Mouse (Mus musculus): ENCODE measurements around the gene Pcdh19. TPM values are rescaled to one million over a fixed set of nuclear protein-coding genes. Genes with fewer than 3 reads are reported as not detected.
A peak's percentile ranks its signal among the peaks of the same experiment; 100 is the strongest.

Gene Pcdh19
- polyA plus RNA-seq, 1 experiment from 2014 or later: 14.6 TPM

DNA sequence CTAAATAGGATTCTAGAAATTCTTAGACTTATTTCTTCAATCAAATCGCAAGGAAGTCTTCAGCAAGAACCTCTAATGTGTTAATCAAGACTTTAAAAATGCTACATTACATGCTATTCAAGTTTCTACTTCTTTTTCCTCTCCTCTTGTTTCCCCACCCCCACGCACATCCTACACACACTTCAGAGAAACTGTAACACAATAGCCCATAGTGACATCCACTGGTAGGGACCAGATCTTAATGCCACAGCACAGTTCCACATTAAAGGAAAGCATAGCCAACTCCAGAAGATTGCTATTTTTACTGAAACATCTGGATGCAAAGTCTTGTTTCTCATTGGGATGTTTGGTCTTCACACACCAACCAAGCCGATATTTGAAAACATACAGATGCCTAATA lies 4.8 kb downstream of the Pcdh19 start:
- no peak for DNase-seq (ENCODE audit: low spot score)
- H3K9me3 ChIP-seq (replicated peaks; ENCODE audit: control insufficient read depth, low read length): no peaks in the 10 kb centered on the region

DNA sequence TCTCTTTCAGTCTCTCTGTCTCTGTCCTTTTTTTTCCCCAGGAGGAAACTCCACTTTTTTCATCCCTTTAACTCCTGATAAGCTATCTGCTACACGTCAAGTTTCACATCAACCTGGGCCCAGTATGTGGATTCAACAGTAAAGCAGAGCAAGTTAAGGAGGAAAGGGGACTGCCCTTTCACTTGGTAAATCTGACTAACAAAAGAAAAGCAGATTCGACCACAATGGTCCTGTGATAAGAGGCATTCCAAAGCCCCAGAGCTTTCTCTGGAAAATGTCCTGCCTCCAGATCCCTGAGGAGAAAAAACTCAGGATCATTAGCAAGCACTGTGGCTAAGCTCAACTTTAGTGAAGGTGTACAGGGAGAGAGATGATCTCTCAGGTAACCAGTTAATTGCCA lies 13.7 kb downstream of the Pcdh19 start:
- H3K27me3 ChIP-seq (replicated peaks; ENCODE audit: control insufficient read depth, insufficient read depth, low read length): no peaks in the 10 kb centered on the region
- no peaks in the 10 kb centered on the region for H3K36me3 ChIP-seq (ENCODE audit: control insufficient read depth, insufficient read depth, low read length)
- 20% methylated on average over 2 of the region's 2 CpGs for WGBS
- ATAC-seq: no peak
- no peak overlapping the region for H3K4me3 ChIP-seq (ENCODE audit: low read depth, low read length)
- H3K4me1 ChIP-seq (ENCODE audit: control insufficient read depth, insufficient read depth, low read length): no peaks in the 10 kb centered on the region
- no peaks in the 10 kb centered on the region for H3K9me3 ChIP-seq (replicated peaks; ENCODE audit: control insufficient read depth, low read length)
- no peak for DNase-seq (ENCODE audit: low spot score)
- no peak overlapping the region for H3K4me2 ChIP-seq (ENCODE audit: low read length)
- no peak overlapping the region for H3K27ac ChIP-seq (ENCODE audit: low read depth, low read length)
- H3K9ac ChIP-seq (ENCODE audit: low read length): no peak overlapping the region

More for the DNA sequence above, 4.8 kb downstream of the Pcdh19 start:
- no peak for ATAC-seq
- Histone ChIP-seq H3K27ac (ENCODE audit: low read depth, low read length) (no peak overlapping the region), H3K36me3 (ENCODE audit: control insufficient read depth, insufficient read depth, low read length) (no peaks in the 10 kb centered on the region), H3K4me2 (ENCODE audit: low read length) (peak overlapping the region; percentile 63), H3K4me1 (ENCODE audit: control insufficient read depth, insufficient read depth, low read length) (no peaks in the 10 kb centered on the region; the same call in 1 of the 2 replicates), H3K9ac (ENCODE audit: low read length) (no peak overlapping the region), H3K4me3 (ENCODE audit: low read depth, low read length) (peak overlapping the region; percentile 53), H3K27me3 (replicated peaks; ENCODE audit: control insufficient read depth, insufficient read depth, low read length) (no peaks in the 10 kb centered on the region)
- WGBS: 40% methylated on average over 3 of the region's 3 CpGs

DNA sequence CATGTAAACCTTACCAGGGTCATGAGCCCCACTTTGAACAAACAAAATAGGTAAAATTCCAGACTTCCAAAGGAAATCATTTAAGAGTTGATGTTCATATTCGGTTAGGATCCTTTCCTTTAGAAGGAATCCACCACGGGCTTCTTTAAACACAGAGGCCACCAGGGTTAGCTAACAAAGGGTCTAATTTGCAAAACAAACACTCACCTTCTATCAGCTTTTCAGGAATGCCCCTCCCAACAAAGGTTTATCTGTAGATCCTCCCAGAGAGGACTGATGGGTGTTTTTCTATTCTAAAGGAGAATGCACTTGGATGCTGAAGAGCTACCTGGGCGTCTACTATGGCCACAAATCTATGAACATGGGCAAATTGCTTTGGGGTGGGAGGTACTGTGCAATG lies 15.0 kb downstream of the Pcdh19 start:
- no peaks in the 10 kb centered on the region for H3K9me3 ChIP-seq (replicated peaks; ENCODE audit: control insufficient read depth, low read length)
- H3K4me1 ChIP-seq (ENCODE audit: control insufficient read depth, insufficient read depth, low read length): no peaks in the 10 kb centered on the region
- no peak overlapping the region for H3K4me3 ChIP-seq (ENCODE audit: low read depth, low read length)
- no peak overlapping the region for H3K27ac ChIP-seq (ENCODE audit: low read depth, low read length)
- no peaks in the 10 kb centered on the region for H3K36me3 ChIP-seq (ENCODE audit: control insufficient read depth, insufficient read depth, low read length)
- no peak for ATAC-seq
- no peak for DNase-seq (ENCODE audit: low spot score)
- WGBS: 41% methylated on average over 3 of the region's 3 CpGs
- no peak overlapping the region for H3K4me2 ChIP-seq (ENCODE audit: low read length)
- no peak overlapping the region for H3K9ac ChIP-seq (ENCODE audit: low read length)
- no peaks in the 10 kb centered on the region for H3K27me3 ChIP-seq (replicated peaks; ENCODE audit: control insufficient read depth, insufficient read depth, low read length)

DNA sequence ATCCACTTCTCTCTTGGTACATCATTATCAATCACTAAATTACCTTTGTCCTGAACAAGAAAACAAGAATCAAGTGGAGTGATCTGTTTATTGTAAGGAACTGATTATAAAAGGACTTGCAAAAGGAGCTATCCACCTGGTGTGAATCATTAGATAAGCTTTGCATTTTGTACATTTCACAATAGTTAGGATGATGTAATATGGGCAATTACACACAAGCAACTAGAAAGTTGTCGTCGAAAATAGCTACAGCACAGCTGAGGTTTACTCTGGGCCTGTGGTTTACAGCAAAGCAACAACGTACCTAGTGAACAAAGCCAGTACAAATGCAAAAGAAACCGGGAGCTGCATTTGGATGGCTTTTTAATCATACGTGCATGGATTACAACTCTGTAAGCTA lies 28.7 kb downstream of the Pcdh19 start:
- Histone ChIP-seq H3K4me1 (ENCODE audit: control insufficient read depth, insufficient read depth, low read length) (peaks cover 12% of the 10 kb centered on the region), H3K9ac (ENCODE audit: low read length) (no peak overlapping the region), H3K36me3 (ENCODE audit: control insufficient read depth, insufficient read depth, low read length) (no peaks in the 10 kb centered on the region), H3K4me2 (ENCODE audit: low read length) (no peak overlapping the region), H3K9me3 (replicated peaks; ENCODE audit: control insufficient read depth, low read length) (no peaks in the 10 kb centered on the region), H3K27ac (ENCODE audit: low read depth, low read length) (no peak overlapping the region), H3K27me3 (replicated peaks; ENCODE audit: control insufficient read depth, insufficient read depth, low read length) (no peaks in the 10 kb centered on the region), H3K4me3 (ENCODE audit: low read depth, low read length) (no peak overlapping the region)
- DNase-seq (ENCODE audit: low spot score) (no peak), ATAC-seq (no peak)
- WGBS: 39% methylated on average over 5 of the region's 5 CpGs

DNA sequence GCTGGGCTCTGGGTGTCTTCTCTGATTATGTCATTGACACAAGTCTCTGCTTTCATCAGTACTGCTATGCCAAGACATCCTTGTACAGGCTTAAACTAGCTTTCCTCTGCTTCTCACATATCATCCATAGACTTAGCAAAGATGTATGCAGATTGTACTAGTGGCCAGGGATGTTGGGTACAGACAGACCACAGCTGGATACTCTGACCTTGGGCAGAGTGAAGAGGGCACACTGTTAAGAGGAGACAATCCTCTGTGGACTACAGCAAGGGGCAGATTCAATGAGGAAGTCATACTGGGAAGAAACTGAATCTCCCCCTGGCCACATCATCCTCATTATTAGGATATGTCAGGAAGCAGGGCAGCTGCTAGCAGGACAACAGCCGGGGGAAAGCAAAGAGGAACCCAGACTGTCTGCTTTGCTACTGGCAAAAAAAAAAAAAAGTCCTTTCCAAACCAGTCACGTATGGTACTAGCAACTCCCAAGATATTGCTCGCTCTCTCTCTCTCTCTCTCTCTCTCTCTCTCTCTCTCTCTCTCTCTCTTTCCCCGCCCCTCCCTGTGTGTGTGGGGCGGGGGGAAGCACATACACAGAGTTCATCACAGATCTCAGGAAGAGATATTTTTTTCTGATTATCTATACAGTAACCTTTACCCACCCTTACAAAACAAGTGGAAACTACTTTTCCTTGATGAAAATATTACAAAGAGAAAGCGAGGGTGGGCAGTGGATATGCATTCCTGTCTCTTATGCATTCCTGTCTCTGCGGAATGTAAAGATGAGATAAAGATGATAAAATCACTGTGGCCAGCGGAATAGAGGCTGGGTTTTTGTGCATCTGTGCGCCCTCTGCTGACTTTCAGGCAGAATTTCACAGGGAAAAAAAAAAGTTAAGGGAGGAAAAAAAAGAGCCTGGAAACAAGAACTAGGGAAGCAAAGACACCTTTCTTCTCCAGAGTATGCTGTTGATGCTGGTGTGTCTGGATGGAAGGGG lies 31.2 kb downstream of the Pcdh19 start:
- H3K9me3 ChIP-seq (replicated peaks; ENCODE audit: control insufficient read depth, low read length): no peaks in the 10 kb centered on the region
- WGBS: 23% methylated on average over 9 of the region's 9 CpGs
- H3K4me1 ChIP-seq (ENCODE audit: control insufficient read depth, insufficient read depth, low read length): peaks cover 12% of the 10 kb centered on the region
- H3K27ac ChIP-seq (ENCODE audit: low read depth, low read length): no peak overlapping the region
- no peaks in the 10 kb centered on the region for H3K36me3 ChIP-seq (ENCODE audit: control insufficient read depth, insufficient read depth, low read length)
- peak; percentile 49 for DNase-seq (ENCODE audit: low spot score)
- H3K4me3 ChIP-seq (ENCODE audit: low read depth, low read length): no peak overlapping the region
- no peak overlapping the region for H3K9ac ChIP-seq (ENCODE audit: low read length)
- ATAC-seq: no peak
- H3K4me2 ChIP-seq (ENCODE audit: low read length): 0 out of 2 replicates have a peak overlapping the region, but pooled peaks have one; percentile 8
- no peaks in the 10 kb centered on the region for H3K27me3 ChIP-seq (replicated peaks; ENCODE audit: control insufficient read depth, insufficient read depth, low read length)

DNA sequence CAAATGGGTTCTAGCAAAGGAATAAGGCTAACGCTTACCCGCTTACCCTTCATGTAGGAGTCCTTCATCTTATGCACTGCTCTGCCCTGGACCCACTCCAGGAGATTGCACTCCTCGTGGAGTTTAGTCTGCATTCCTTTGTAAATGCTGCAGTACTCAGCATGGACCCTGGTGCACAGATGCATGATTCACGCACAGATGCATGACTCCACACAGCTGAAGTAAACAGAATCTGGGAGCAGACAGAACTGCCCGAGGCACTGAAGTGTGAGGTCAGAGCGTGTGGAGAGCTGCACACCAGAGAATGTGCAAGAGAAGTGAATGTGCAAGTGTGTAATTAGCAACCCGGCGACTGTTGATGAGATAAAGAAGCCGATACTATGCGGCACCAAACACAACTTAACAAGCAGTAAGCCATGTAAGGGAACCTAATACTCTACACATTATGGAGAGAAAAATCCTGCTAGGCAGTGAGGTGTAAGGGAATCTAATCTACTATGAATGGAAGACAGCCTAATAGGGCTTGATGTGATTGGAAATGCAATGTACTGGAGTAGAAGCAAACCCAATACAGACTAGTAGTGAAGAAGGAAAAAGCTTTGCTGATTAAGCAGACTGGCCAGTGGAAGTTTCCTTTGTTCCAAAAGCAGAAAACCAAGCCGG lies 32.8 kb downstream of the Pcdh19 start:
- Histone ChIP-seq H3K4me3 (ENCODE audit: low read depth, low read length) (no peak overlapping the region), H3K27me3 (replicated peaks; ENCODE audit: control insufficient read depth, insufficient read depth, low read length) (no peaks in the 10 kb centered on the region), H3K4me2 (ENCODE audit: low read length) (no peak overlapping the region), H3K9ac (ENCODE audit: low read length) (no peak overlapping the region), H3K36me3 (ENCODE audit: control insufficient read depth, insufficient read depth, low read length) (no peaks in the 10 kb centered on the region), H3K4me1 (ENCODE audit: control insufficient read depth, insufficient read depth, low read length) (peaks cover 12% of the 10 kb centered on the region), H3K27ac (ENCODE audit: low read depth, low read length) (no peak overlapping the region), H3K9me3 (replicated peaks; ENCODE audit: control insufficient read depth, low read length) (no peaks in the 10 kb centered on the region)
- WGBS: 42% methylated on average over 11 of the region's 11 CpGs
- peak; percentile 58 for DNase-seq (ENCODE audit: low spot score)
- ATAC-seq: peak; percentile 78

DNA sequence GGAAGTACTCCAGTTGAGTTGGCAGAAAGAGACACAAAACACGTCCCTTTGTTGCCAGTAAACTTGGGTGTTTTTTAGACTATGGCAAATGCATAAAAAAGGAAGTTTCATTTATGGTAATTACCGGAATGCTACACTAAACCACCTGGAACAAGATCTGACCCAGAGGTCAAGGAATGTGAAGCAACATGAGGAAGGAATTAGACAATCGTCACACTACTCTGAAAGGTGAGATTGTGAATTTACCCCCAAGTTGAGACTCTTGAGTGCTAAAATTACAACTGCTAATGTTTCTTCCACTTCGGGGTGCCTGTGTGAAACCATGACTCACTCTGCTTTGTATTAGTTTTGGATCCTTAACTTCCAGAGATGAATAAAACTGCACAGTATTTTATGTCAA lies 33.6 kb downstream of the Pcdh19 start:
- peaks cover 12% of the 10 kb centered on the region for H3K4me1 ChIP-seq (ENCODE audit: control insufficient read depth, insufficient read depth, low read length)
- no peak overlapping the region for H3K9ac ChIP-seq (ENCODE audit: low read length)
- H3K9me3 ChIP-seq (replicated peaks; ENCODE audit: control insufficient read depth, low read length): no peaks in the 10 kb centered on the region
- WGBS: 53% methylated on average over 4 of the region's 4 CpGs
- H3K36me3 ChIP-seq (ENCODE audit: control insufficient read depth, insufficient read depth, low read length): no peaks in the 10 kb centered on the region
- ATAC-seq (no peak), DNase-seq (ENCODE audit: low spot score) (no peak)
- H3K27ac ChIP-seq (ENCODE audit: low read depth, low read length): no peak overlapping the region
- H3K4me3 ChIP-seq (ENCODE audit: low read depth, low read length): no peak overlapping the region
- no peaks in the 10 kb centered on the region for H3K27me3 ChIP-seq (replicated peaks; ENCODE audit: control insufficient read depth, insufficient read depth, low read length)
- no peak overlapping the region for H3K4me2 ChIP-seq (ENCODE audit: low read length)

DNA sequence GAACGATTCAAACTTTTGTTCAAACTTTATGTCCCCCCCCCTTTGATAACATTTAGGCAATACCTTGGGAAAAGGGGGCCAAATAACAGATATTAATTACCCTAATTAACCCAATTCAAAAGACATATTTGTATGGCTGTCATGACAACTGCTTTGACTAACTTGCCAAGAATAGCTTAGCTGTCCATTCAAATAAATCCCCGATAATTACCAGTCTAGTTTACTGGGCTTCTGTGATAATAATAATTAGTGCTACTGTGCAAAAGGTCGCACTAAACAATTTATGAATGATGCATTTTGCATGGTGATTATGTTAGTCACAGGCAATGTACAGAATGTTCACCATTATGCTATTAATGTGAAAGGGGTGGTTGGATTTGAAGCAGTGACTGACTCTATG lies 35.7 kb downstream of the Pcdh19 start:
- Histone ChIP-seq H3K4me2 (ENCODE audit: low read length) (no peak overlapping the region), H3K9ac (ENCODE audit: low read length) (no peak overlapping the region), H3K27me3 (replicated peaks; ENCODE audit: control insufficient read depth, insufficient read depth, low read length) (no peaks in the 10 kb centered on the region), H3K4me1 (ENCODE audit: control insufficient read depth, insufficient read depth, low read length) (peaks cover 12% of the 10 kb centered on the region), H3K36me3 (ENCODE audit: control insufficient read depth, insufficient read depth, low read length) (no peaks in the 10 kb centered on the region), H3K27ac (ENCODE audit: low read depth, low read length) (no peak overlapping the region), H3K9me3 (replicated peaks; ENCODE audit: control insufficient read depth, low read length) (no peaks in the 10 kb centered on the region), H3K4me3 (ENCODE audit: low read depth, low read length) (no peak overlapping the region)
- ATAC-seq (peak; percentile 21; the same call in 1 of the 2 replicates), DNase-seq (ENCODE audit: low spot score) (peak; percentile 56)
- WGBS: 26% methylated on average over 3 of the region's 3 CpGs

DNA sequence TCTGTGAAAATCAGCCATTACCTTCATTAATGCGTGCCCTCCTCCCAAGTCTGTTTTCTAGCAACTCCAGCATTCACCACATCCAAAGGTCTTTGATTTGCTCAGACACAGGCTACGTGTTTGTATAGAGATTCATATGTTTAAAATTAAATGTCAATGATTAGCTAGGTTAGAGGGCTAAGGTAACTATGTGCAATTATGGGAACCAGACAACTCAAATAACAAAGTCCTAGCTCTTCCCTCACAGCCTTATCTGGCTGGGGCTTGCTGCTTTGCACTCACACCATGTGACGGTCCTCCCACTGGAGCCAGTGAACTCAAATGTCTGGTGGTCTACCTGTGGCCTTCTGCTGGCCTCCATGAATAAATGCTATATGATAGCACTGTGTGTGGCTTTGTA lies 38.4 kb downstream of the Pcdh19 start:
- no peak for DNase-seq (ENCODE audit: low spot score)
- Histone ChIP-seq H3K36me3 (ENCODE audit: control insufficient read depth, insufficient read depth, low read length) (no peaks in the 10 kb centered on the region), H3K4me3 (ENCODE audit: low read depth, low read length) (no peak overlapping the region), H3K27ac (ENCODE audit: low read depth, low read length) (no peak overlapping the region), H3K9ac (ENCODE audit: low read length) (no peak overlapping the region), H3K9me3 (replicated peaks; ENCODE audit: control insufficient read depth, low read length) (no peaks in the 10 kb centered on the region), H3K4me1 (ENCODE audit: control insufficient read depth, insufficient read depth, low read length) (no peaks in the 10 kb centered on the region), H3K27me3 (replicated peaks; ENCODE audit: control insufficient read depth, insufficient read depth, low read length) (no peaks in the 10 kb centered on the region), H3K4me2 (ENCODE audit: low read length) (no peak overlapping the region)
- WGBS: 62% methylated on average over 3 of the region's 3 CpGs
- ATAC-seq: no peak

All from forebrain, embryonic 14.5 days (tissue).